Mouse (Mus musculus) spleen, postnatal 0 days (tissue): ENCODE results near the gene C1qtnf12. TPM values are rescaled to one million over a fixed set of nuclear protein-coding genes. Genes with fewer than 3 reads are reported as not detected.

Experiments
- polyA plus RNA-seq: library from polyadenylated mRNA; unstranded; fragments of >200 nt; fragmentation: Nextera tagmentation; extraction: Ambion mirVana; gene quantifications from 2 replicates; pipeline ENCODE4 v1.2.1, GENCODE M21; 2015

Gene C1qtnf12
- polyA plus RNA-seq, result 205 and 213 TPM in 2 replicates

GRCm38 (mm10) chr4:155962167-155962971, at the start of gene C1qtnf12:
Gene C1qtnf12, plus strand, starts transcription at chr4:155962318.

DNA sequence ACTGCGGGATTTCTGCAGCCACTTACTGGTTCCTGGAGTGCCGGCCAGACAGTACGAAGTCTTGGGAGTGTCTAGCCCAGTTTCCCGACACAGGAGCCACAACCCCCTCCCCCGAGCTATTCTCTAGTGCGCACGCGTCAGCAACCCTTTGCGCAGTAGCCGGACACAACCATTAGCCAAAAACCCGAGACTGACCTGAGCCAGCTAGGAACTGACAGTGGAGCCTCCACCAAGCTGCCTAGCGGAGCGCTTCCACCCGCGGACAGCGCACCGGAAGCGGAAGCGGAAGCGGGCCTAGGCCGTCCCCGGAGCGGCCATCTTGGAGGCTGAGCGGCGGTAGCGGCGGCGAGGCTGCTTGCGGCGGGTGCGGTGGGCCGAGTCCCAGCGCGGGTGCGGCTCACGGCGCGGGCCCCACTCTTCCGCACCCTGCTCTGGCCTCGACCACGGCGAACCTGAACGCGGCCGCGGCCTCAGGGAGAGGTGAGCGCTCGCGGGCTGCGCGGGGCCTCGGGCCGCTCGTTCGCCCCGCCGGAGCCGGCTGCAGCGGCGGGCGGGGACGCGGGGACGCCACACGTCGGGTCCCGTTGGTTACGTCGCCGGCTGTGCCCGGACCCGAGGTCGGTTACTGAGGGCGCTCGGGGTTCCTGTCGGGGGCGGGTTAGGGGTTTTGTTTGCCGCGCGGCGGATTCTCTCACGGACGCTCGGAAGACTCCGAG, 18.4 kb upstream of the C1qtnf12 start, which contains the start of gene Ube2j2:
Gene Ube2j2 (plus strand): TSS at position 298 of the 716 bp plus-strand sequence.

DNA sequence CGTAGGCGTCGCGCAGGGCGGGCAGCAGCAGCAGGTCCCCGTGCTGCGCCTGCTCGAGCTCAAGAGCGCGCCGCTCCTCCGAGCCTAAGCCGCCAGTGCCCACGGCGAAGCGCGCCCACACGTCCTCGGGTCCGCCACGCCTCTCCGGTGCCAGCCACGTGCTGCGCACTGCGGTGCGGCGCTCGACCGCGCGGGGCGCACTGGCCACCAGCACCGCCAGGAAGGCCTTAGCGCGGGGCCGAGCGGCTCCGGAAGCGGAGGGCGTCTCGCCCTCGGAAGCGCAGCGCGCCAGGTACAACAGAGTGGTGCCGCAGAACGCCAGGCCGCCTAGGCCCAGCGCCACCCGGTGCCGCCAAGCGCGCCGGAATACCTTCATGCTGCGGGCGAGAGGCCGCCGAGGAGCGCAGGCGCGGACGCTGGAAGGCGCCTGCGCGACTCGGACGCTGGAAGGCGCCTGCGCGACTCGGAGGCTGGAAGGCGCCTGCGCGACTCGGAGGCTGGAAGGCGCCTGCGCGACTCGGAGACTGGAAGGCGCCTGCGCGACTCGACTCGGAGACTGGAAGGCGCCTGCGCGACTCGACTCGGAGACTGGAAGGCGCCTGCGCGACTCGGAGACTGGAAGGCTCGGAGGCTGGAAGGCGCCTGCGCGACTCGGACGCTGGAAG, 30.3 kb downstream of the C1qtnf12 start, which contains the start of the genes B3galt6 and Sdf4:
Gene B3galt6 (minus strand): TSS at position 409 of the 665 bp plus-strand sequence.
Gene Sdf4 (plus strand): TSS at position 632 of the 665 bp plus-strand sequence.

DNA sequence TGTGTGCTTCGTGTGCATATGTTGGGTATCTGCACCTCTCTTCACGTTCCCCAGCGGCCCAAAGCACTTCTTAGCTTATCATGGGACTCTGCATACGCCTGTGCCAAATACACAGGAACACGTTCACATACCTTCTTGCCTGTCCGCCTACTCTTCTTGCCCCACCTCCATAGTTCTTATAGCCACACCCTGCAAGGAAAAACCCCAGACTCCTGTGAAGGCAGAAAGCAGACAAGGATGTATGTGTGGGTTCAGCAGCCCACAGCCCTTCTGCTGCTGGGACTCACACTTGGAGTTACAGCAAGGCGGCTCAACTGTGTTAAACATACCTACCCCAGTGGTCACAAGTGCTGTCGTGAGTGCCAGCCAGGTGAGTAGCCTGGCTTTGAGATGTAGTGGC, 51.5 kb downstream of the C1qtnf12 start, which contains the start of gene Tnfrsf4:
Gene Tnfrsf4 (plus strand): TSS at position 207 of the 400 bp plus-strand sequence.

Other genes with a start within 250 kb of the C1qtnf12 start
- 0.31 and 0.65 TPM in 2 replicates for gene Tmem240, start 227.5 kb upstream of the C1qtnf12 start, polyA plus RNA-seq
- gene Atad3a, start 201.2 kb upstream of the C1qtnf12 start, polyA plus RNA-seq, result 45.9 and 48.6 TPM in 2 replicates
- gene Vwa1, start 187.6 kb upstream of the C1qtnf12 start, polyA plus RNA-seq, result 7.7 and 9.2 TPM in 2 replicates
- gene Tmem88b, start 176.4 kb upstream of the C1qtnf12 start, polyA plus RNA-seq, result 0.05 TPM in 2 replicates
- gene Ankrd65, start 171.9 kb upstream of the C1qtnf12 start, polyA plus RNA-seq, result 0.41 and 0.63 TPM in 2 replicates
- gene Mrpl20, start 159.4 kb upstream of the C1qtnf12 start, polyA plus RNA-seq, result 202 and 239 TPM in 2 replicates
- 89.4 and 98.1 TPM in 2 replicates for gene Ccnl2, start 149.8 kb upstream of the C1qtnf12 start, polyA plus RNA-seq
- 120 and 131 TPM in 2 replicates for gene Aurkaip1, start 131.0 kb upstream of the C1qtnf12 start, polyA plus RNA-seq
- 46.8 and 65.4 TPM in 2 replicates for gene Mxra8, start 122.6 kb upstream of the C1qtnf12 start, polyA plus RNA-seq
- gene Dvl1, start 114.9 kb upstream of the C1qtnf12 start, polyA plus RNA-seq, result 4.9 and 5.7 TPM in 2 replicates
- 0.14 and 0.18 TPM in 2 replicates for gene Tas1r3, start 99.0 kb upstream of the C1qtnf12 start, polyA plus RNA-seq
- 7.5 and 8.4 TPM in 2 replicates for gene Cptp, start 92.9 kb upstream of the C1qtnf12 start, polyA plus RNA-seq
- gene Ints11, start 92.8 kb upstream of the C1qtnf12 start, polyA plus RNA-seq, result 31.6 and 32.7 TPM in 2 replicates
- gene Pusl1, start 70.5 kb upstream of the C1qtnf12 start, polyA plus RNA-seq, result 26.0 and 27.2 TPM in 2 replicates
- 8.0 and 10.8 TPM in 2 replicates for gene Acap3, start 70.5 kb upstream of the C1qtnf12 start, polyA plus RNA-seq
- gene Ube2j2, start 18.5 kb upstream of the C1qtnf12 start, polyA plus RNA-seq, result 73.1 and 76.2 TPM in 2 replicates
- 6.3 and 6.5 TPM in 2 replicates for gene B3galt6, start 30.3 kb downstream of the C1qtnf12 start, polyA plus RNA-seq
- 104 and 111 TPM in 2 replicates for gene Sdf4, start 30.6 kb downstream of the C1qtnf12 start, polyA plus RNA-seq
- gene Tnfrsf4, start 51.5 kb downstream of the C1qtnf12 start, polyA plus RNA-seq, result 1.2 and 1.3 TPM in 2 replicates
- gene Tnfrsf18, start 63.8 kb downstream of the C1qtnf12 start, polyA plus RNA-seq, result 1.2 and 2.7 TPM in 2 replicates
- gene Ttll10, start 97.1 kb downstream of the C1qtnf12 start, polyA plus RNA-seq, result 0.16 and 0.45 TPM in 2 replicates
- gene 9430015G10Rik, start 147.7 kb downstream of the C1qtnf12 start, polyA plus RNA-seq, result 8.9 and 9.5 TPM in 2 replicates
- 0.17 and 0.21 TPM in 2 replicates for gene Rnf223, start 168.2 kb downstream of the C1qtnf12 start, polyA plus RNA-seq
- gene Agrn, start 235.2 kb downstream of the C1qtnf12 start, polyA plus RNA-seq, result 16.2 and 22.4 TPM in 2 replicates
- 77.6 and 109 TPM in 2 replicates for gene Isg15, start 238.5 kb downstream of the C1qtnf12 start, polyA plus RNA-seq
- 3.3 TPM in 2 replicates for gene AW011738, start 241.0 kb downstream of the C1qtnf12 start, polyA plus RNA-seq